Mouse (Mus musculus) embryonic fibroblast, embryonic 13.5 days (primary cell): ENCODE data around the gene Mpzl3.

Experiments
- CTCF ChIP-seq: IDR thresholded peaks from 2 replicates; pipeline ENCODE4 v1.5.1; 2011; ENCODE audit warnings: mild to moderate bottlenecking, control low read depth, low read length, moderate library complexity, borderline replicate concordance; ENCODE audit not compliant: insufficient read depth
- POLR2A ChIP-seq: IDR thresholded peaks from 2 replicates; pipeline ENCODE4 v1.6.1; 2011; ENCODE audit warnings: low read depth, mild to moderate bottlenecking, control low read depth, low read length, moderate library complexity

- TF ChIP-seq POLR2A, result no peak
- no peak for TF ChIP-seq CTCF
Observed at GRCm38 (mm10) chr9:45071800-45072199, 16.8 kb downstream of the Mpzl3 start.
